Mouse (Mus musculus) layer of hippocampus, adult 8-10 months (tissue): Measurements from ENCODE around the gene Mfn1. TPM values are rescaled to one million over a fixed set of nuclear protein-coding genes. Genes with fewer than 3 reads are reported as not detected.

ENCODE experiments used
- DNase-seq, 2 experiments: peaks; one replicate each; pipeline ENCODE4 v3.0.0; 2022; ENCODE audit warnings: low spot score in 2 of 2
- total RNA-seq, 4 experiments: library from RNA; stranded (reverse); gene quantifications; 2 replicates each; pipeline ENCODE4 v1.2.4; 2022

Gene Mfn1
- total RNA-seq, 4 experiments from 2014 or later, result 79.6 to 113 (median 107) TPM

- DNase-seq, result peak; percentile 51 to 52
These were observed 81.3 kb downstream of the Mfn1 start for GRCm38 (mm10) chr3:32610560-32610959.

GRCm38 (mm10) chr3:32611606-32612170 lies 82.4 kb downstream of the Mfn1 start:
- no peak for DNase-seq

- DNase-seq, result no peak
These were observed 85.5 kb downstream of the Mfn1 start for GRCm38 (mm10) chr3:32614786-32615185.

GRCm38 (mm10) chr3:32615376-32615775 lies 86.1 kb downstream of the Mfn1 start:
- no peak for DNase-seq

- DNase-seq, result no peak
These were observed 86.7 kb downstream of the Mfn1 start for GRCm38 (mm10) chr3:32616006-32616330.

GRCm38 (mm10) chr3:32616331-32617052 lies 87.2 kb downstream of the Mfn1 start, which contains the start of gene Gnb4:
Gene Gnb4 (minus strand): TSS chr3:32616585.
- DNase-seq, result peak in 1 of 2 experiments; percentile 8

GRCm38 (mm10) chr3:32617053-32617642 lies 87.9 kb downstream of the Mfn1 start:
- DNase-seq, result no peak

- DNase-seq, result no peak
These were observed 92.4 kb downstream of the Mfn1 start for GRCm38 (mm10) chr3:32621658-32622057.

GRCm38 (mm10) chr3:32622106-32622505 lies 92.8 kb downstream of the Mfn1 start:
- no peak for DNase-seq

GRCm38 (mm10) chr3:32628141-32628540 lies 98.9 kb downstream of the Mfn1 start:
- no peak for DNase-seq

Other genes with a start within 250 kb of the Mfn1 start
- gene Zmat3, start 163.5 kb upstream of the Mfn1 start, total RNA-seq, result 10 to 100 TPM; 56.5 to 67.2 (median 59.4) TPM
- gene Pik3ca, start 131.8 kb upstream of the Mfn1 start, total RNA-seq, result 10 to 100 TPM; 38.7 to 55.6 (median 43.9) TPM
- gene Kcnmb3, start 37.2 kb upstream of the Mfn1 start, total RNA-seq, result under 1 TPM; 0.39 to 0.98 (median 0.63) TPM
- gene Zfp639, start 19.2 kb upstream of the Mfn1 start, total RNA-seq, result 10 to 100 TPM; 32.4 to 46.3 (median 36.5) TPM
- gene Gnb4, start 87.1 kb downstream of the Mfn1 start, total RNA-seq, result 10 to 100 TPM; 10.4 to 15.9 (median 13.0) TPM
- gene Actl6a, start 176.8 kb downstream of the Mfn1 start, total RNA-seq, result 10 to 100 TPM; 14.0 to 21.6 (median 19.3) TPM
- gene Ndufb5, start 207.5 kb downstream of the Mfn1 start, total RNA-seq, result 100 to 1,000 TPM; 181 to 204 (median 197) TPM
- 10 to 100 TPM; 15.2 to 24.7 (median 22.4) TPM for gene Mrpl47, start 208.1 kb downstream of the Mfn1 start, total RNA-seq